Mouse (Mus musculus) megakaryocyte, embryonic 14.5 days (primary cell): Measurements from ENCODE around the gene Dpep3. TPM values are rescaled to one million over a fixed set of nuclear protein-coding genes. Genes with fewer than 3 reads are reported as not detected.

Source experiments
- H3K27me3 ChIP-seq: replicated peaks from 2 replicates; pipeline ENCODE3; 2012; ENCODE audit warnings: inconsistent platforms
- H3K36me3 ChIP-seq: replicated peaks from 2 replicates; pipeline ENCODE3; 2012; ENCODE audit warnings: low read length, inconsistent platforms, mixed read lengths
- H3K4me1 ChIP-seq: 2 replicates; pipeline ENCODE4 v1.6.1; 2012; ENCODE audit warnings: inconsistent platforms
- H3K4me3 ChIP-seq: replicated peaks from 2 replicates; pipeline ENCODE3; 2012; ENCODE audit warnings: moderate library complexity, mild to moderate bottlenecking, inconsistent platforms
- H3K9me3 ChIP-seq: 2 replicates; pipeline ENCODE4 v1.6.1; 2012; ENCODE audit warnings: inconsistent platforms
- FLI1 ChIP-seq: IDR thresholded peaks from 2 replicates; pipeline ENCODE4 v1.6.1; 2012; ENCODE audit warnings: low read length, inconsistent platforms, mixed read lengths
- GATA1 ChIP-seq: IDR thresholded peaks from 3 replicates; pipeline ENCODE4 v1.6.1; 2012; ENCODE audit warnings: mixed read lengths, low read length, inconsistent platforms, borderline replicate concordance
- polyA plus RNA-seq: library from polyadenylated mRNA; stranded (reverse); fragments of >175 nt; gene quantifications from 2 replicates; pipeline ENCODE4 v1.2.3, GENCODE M21; 2012; ENCODE audit warnings: low replicate concordance; ENCODE audit not compliant: insufficient read depth

The Dpep3 gene
- polyA plus RNA-seq, 1 experiment, result 0.46 TPM

- no peaks in the 10 kb centered on the region for H3K9me3 ChIP-seq
- H3K4me1 ChIP-seq, result peaks cover 67% of the 10 kb centered on the region
- peak overlapping the region; percentile 70 for H3K4me3 ChIP-seq
- H3K27me3 ChIP-seq, result peaks cover 51% of the 10 kb centered on the region
- peaks cover 19% of the 10 kb centered on the region for H3K36me3 ChIP-seq
- TF ChIP-seq GATA1, result no peak
- no peak for TF ChIP-seq FLI1
These were observed 17.7 kb downstream of the Dpep3 start for GRCm38 (mm10) chr8:105961536-105961935.

GRCm38 (mm10) chr8:105961101-105961500, 18.1 kb downstream of the Dpep3 start:
- H3K4me3 ChIP-seq, result peak overlapping the region; percentile 70
- TF ChIP-seq GATA1 (no peak), FLI1 (no peak)
- H3K36me3 ChIP-seq, result peaks cover 24% of the 10 kb centered on the region
- H3K27me3 ChIP-seq, result peaks cover 51% of the 10 kb centered on the region
- H3K4me1 ChIP-seq, result peaks cover 63% of the 10 kb centered on the region
- no peaks in the 10 kb centered on the region for H3K9me3 ChIP-seq

- H3K9me3 ChIP-seq, result no peaks in the 10 kb centered on the region
- peaks cover 37% of the 10 kb centered on the region for H3K27me3 ChIP-seq
- no peak overlapping the region for H3K4me3 ChIP-seq
- TF ChIP-seq FLI1 (no peak), GATA1 (no peak)
- peaks cover 36% of the 10 kb centered on the region for H3K36me3 ChIP-seq
- peaks cover 50% of the 10 kb centered on the region for H3K4me1 ChIP-seq
These were observed 19.9 kb downstream of the Dpep3 start for GRCm38 (mm10) chr8:105959350-105959749.

DNA sequence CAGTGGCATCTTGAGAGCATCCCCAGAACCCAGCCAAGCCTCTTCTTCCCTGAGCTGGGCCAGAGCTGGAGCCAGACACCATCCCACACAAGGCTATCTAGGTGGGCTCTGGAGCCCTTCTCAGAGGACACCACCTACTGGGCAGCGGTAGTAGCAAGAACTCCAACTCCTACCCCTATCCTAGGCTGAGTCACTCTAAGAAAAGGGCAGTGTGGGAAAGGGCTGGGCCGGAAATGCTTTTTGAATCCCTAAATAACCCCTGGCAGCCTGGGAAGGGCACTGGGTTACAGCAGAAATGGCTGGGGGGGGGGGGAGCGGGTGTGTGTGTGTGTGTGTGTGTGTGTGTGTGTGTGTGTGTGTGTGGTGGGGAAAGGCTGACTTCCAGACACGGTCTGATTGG, 21.4 kb downstream of the Dpep3 start:
- Histone ChIP-seq H3K27me3 (peaks cover 24% of the 10 kb centered on the region), H3K9me3 (no peaks in the 10 kb centered on the region), H3K4me3 (no peak overlapping the region), H3K36me3 (peaks cover 46% of the 10 kb centered on the region), H3K4me1 (peaks cover 39% of the 10 kb centered on the region)
- TF ChIP-seq FLI1, result no peak
- TF ChIP-seq GATA1, result no peak

DNA sequence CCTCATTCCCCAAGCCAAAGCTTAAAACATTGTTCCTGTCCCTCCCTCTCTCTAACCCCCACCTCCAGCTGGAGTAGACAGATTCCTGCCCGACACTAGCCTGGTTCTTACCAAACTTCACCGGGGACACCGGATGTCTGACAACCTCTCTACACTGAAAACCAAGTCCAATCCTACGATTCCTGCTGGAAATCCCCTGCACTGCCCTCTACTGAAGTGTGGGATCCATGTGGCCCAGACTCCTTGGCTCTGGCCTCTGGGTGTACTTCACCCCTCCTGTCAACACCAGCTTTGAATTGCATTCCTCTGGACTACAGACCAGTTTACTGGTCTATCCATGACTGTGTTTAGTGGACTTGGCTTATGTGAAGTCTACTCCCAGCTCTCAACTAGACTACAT, 22.7 kb downstream of the Dpep3 start:
- TF ChIP-seq FLI1 (no peak), GATA1 (no peak)
- peaks cover 54% of the 10 kb centered on the region for H3K36me3 ChIP-seq
- peaks cover 31% of the 10 kb centered on the region for H3K4me1 ChIP-seq

GRCm38 (mm10) chr8:105951057-105951659, 28.1 kb downstream of the Dpep3 start:
- no peak for TF ChIP-seq FLI1
- no peak for TF ChIP-seq GATA1
- Histone ChIP-seq H3K36me3 (peaks cover 82% of the 10 kb centered on the region), H3K9me3 (no peaks in the 10 kb centered on the region)

More for the DNA sequence above, 22.7 kb downstream of the Dpep3 start:
- no peak overlapping the region for H3K4me3 ChIP-seq
- peaks cover 19% of the 10 kb centered on the region for H3K27me3 ChIP-seq
- H3K9me3 ChIP-seq, result no peaks in the 10 kb centered on the region

GRCm38 (mm10) chr8:105949350-105949749, 29.9 kb downstream of the Dpep3 start:
- TF ChIP-seq GATA1 (no peak), FLI1 (no peak)
- H3K9me3 ChIP-seq, result no peaks in the 10 kb centered on the region
- peaks cover 87% of the 10 kb centered on the region for H3K36me3 ChIP-seq

More at GRCm38 (mm10) chr8:105951057-105951659, 28.1 kb downstream of the Dpep3 start:
- peaks cover 22% of the 10 kb centered on the region for H3K4me1 ChIP-seq
- H3K27me3 ChIP-seq, result no peaks in the 10 kb centered on the region
- no peak overlapping the region for H3K4me3 ChIP-seq

GRCm38 (mm10) chr8:105943321-105943739, 35.9 kb downstream of the Dpep3 start, which contains the start of gene Lcat:
Lcat (minus strand) TSS chr8:105943382.
- TF ChIP-seq FLI1, result no peak
- TF ChIP-seq GATA1, result no peak
- no peaks in the 10 kb centered on the region for H3K27me3 ChIP-seq
- no peaks in the 10 kb centered on the region for H3K9me3 ChIP-seq
- peaks cover 62% of the 10 kb centered on the region for H3K36me3 ChIP-seq
- H3K4me3 ChIP-seq, result no peak within 1 kb of the TSS
- peaks cover 31% of the 10 kb centered on the region for H3K4me1 ChIP-seq

More at GRCm38 (mm10) chr8:105949350-105949749, 29.9 kb downstream of the Dpep3 start:
- Histone ChIP-seq H3K4me1 (peaks cover 17% of the 10 kb centered on the region), H3K4me3 (no peak overlapping the region), H3K27me3 (no peaks in the 10 kb centered on the region)

DNA sequence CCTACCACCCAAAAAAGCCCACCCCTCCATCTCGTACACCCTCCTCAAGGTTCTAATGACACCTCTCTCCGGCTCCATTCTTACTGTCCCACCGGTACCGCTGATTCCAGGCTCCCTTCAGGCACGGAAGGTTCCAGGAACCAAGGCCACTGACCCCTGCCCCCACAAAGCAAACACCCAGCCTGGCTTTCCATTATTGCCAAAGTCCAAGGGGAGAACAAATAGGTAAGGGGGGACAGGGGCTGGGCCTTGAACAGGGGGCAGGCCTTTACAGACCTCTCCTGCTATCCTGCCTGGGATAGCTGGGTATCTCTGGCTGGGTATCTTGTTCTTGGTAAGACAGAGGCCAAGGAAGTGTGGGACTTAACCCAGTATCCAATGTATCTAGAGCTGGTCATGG, 36.7 kb downstream of the Dpep3 start:
- H3K4me1 ChIP-seq, result peaks cover 35% of the 10 kb centered on the region
- no peaks in the 10 kb centered on the region for H3K27me3 ChIP-seq
- TF ChIP-seq GATA1 (no peak), FLI1 (no peak)
- H3K9me3 ChIP-seq, result no peaks in the 10 kb centered on the region
- H3K36me3 ChIP-seq, result peaks cover 54% of the 10 kb centered on the region
- no peak overlapping the region for H3K4me3 ChIP-seq

DNA sequence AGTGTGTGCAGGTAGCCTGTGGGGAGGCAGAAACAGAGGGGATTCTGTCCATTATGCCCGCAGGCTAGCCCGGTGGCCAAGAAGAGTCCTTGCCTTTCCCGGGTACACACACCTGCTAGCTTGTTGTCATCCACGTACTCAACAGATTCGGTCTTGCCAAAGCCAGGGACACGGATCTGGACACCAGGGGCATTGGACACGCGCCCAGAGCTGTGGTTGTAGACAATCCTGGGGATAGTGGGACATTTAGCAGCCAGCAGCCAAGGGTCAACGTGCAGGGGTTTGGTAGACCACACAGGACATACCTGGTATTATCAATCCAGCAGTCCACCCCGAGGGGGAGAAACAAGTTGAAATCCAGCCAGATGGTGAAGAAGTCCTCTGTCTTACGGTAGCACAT, 37.2 kb downstream of the Dpep3 start:
- Histone ChIP-seq H3K27me3 (no peaks in the 10 kb centered on the region), H3K9me3 (no peaks in the 10 kb centered on the region), H3K4me3 (no peak overlapping the region), H3K4me1 (peaks cover 38% of the 10 kb centered on the region), H3K36me3 (peaks cover 49% of the 10 kb centered on the region)
- TF ChIP-seq GATA1, result no peak
- TF ChIP-seq FLI1, result no peak
